Mouse (Mus musculus): Measurements from ENCODE around the gene Tfpt.

- TF ChIP-seq TAL1 (IDR thresholded peaks at IDR 0.05; ENCODE audit: low read length) (no peak), GATA1 (IDR thresholded peaks at IDR 0.05; ENCODE audit: low read length) (no peak)
These were observed 49.7 kb downstream of the Tfpt start for GRCm38 (mm10) chr7:3580029-3580428.
